Mouse (Mus musculus) ES-Bruce4 (cell line): Measurements from ENCODE around the gene Cdpf1.

Experiments used
- CTCF ChIP-seq: IDR thresholded peaks from one replicate; pipeline ENCODE4 v1.8.1; 2011; ENCODE audit warnings: low read depth, low read length
- POLR2A ChIP-seq: IDR thresholded peaks from one replicate; pipeline ENCODE4 v1.8.1; 2011; ENCODE audit warnings: low read length; ENCODE audit not compliant: insufficient read depth

- TF ChIP-seq POLR2A (peak; percentile 38), CTCF (no peak)
Observed at GRCm38 (mm10) chr15:85859490-85860031, 48.1 kb upstream of the Cdpf1 start, which contains the start of gene Gtse1.
